Mouse (Mus musculus): ENCODE measurements around the gene Zfand3. TPM values are rescaled to one million over a fixed set of nuclear protein-coding genes. Genes with fewer than 3 reads are reported as not detected.

Gene Zfand3
- total and polyA plus RNA-seq, 2 experiments = 46.7 to 63.3 TPM

- no peak overlapping the region for H3K9ac ChIP-seq (ENCODE audit: low read depth, low read length)
- WGBS = 75% methylated on average over 4 of the region's 4 CpGs
- no peaks in the 10 kb centered on the region for H3K36me3 ChIP-seq (ENCODE audit: control insufficient read depth, insufficient read depth, low read length)
- H3K27me3 ChIP-seq (ENCODE audit: control insufficient read depth, insufficient read depth, low read length) = no peaks in the 10 kb centered on the region
- H3K4me3 ChIP-seq (ENCODE audit: insufficient read depth, low read depth, low read length) = no peak overlapping the region
- no peak overlapping the region for H3K27ac ChIP-seq (replicated peaks; ENCODE audit: insufficient read depth, low read depth, low read length)
- TF ChIP-seq CTCF (IDR thresholded peaks at IDR 0.05; ENCODE audit: low read depth, low read length) = no peak
- TF ChIP-seq POLR2A (IDR thresholded peaks at IDR 0.05; ENCODE audit: extremely low read depth, insufficient read depth, low read length) = no peak
- H3K4me1 ChIP-seq (ENCODE audit: control insufficient read depth, insufficient read depth, low read length) = peaks cover 8% of the 10 kb centered on the region; the same call in 1 of the 2 replicates
- no peak for DNase-seq (ENCODE audit: extremely low read depth, low read depth, low spot score)
- no peaks in the 10 kb centered on the region for H3K79me2 ChIP-seq (ENCODE audit: control insufficient read depth, insufficient read depth, low read length)
Measured at GRCm38 (mm10) chr17:30258480-30258879, 253.9 kb downstream of the Zfand3 start.

GRCm38 (mm10) chr17:30259938-30260337 lies 255.4 kb downstream of the Zfand3 start:
- no peak for DNase-seq (ENCODE audit: extremely low read depth, low read depth, low spot score)
- Histone ChIP-seq H3K27ac (replicated peaks; ENCODE audit: insufficient read depth, low read depth, low read length) (no peak overlapping the region), H3K4me3 (ENCODE audit: insufficient read depth, low read depth, low read length) (no peak overlapping the region), H3K4me1 (ENCODE audit: control insufficient read depth, insufficient read depth, low read length) (peaks cover 8% of the 10 kb centered on the region; the same call in 1 of the 2 replicates), H3K36me3 (ENCODE audit: control insufficient read depth, insufficient read depth, low read length) (no peaks in the 10 kb centered on the region), H3K9ac (ENCODE audit: low read depth, low read length) (no peak overlapping the region), H3K27me3 (ENCODE audit: control insufficient read depth, insufficient read depth, low read length) (no peaks in the 10 kb centered on the region), H3K79me2 (ENCODE audit: control insufficient read depth, insufficient read depth, low read length) (no peaks in the 10 kb centered on the region)
- WGBS = 84% methylated on average over 6 of the region's 6 CpGs
- TF ChIP-seq CTCF (IDR thresholded peaks at IDR 0.05; ENCODE audit: low read depth, low read length) = no peak
- no peak for TF ChIP-seq POLR2A (IDR thresholded peaks at IDR 0.05; ENCODE audit: extremely low read depth, insufficient read depth, low read length)

Other genes starting within 250 kb of the Zfand3 start
- under 0.01 and 0.09 TPM in 2 replicates for gene Mdga1, start 34.6 kb upstream of the Zfand3 start, total RNA-seq (2014; rRNA removed)
- gene Mdga1, start 34.6 kb upstream of the Zfand3 start, polyA plus RNA-seq (2012; rRNA removed) = 0.37 and 0.64 TPM in 2 replicates